Mouse (Mus musculus) liver, postnatal 0 days (tissue): Measurements from ENCODE around the gene Prg3. TPM values are rescaled to one million over a fixed set of nuclear protein-coding genes. Genes with fewer than 3 reads are reported as not detected.
A peak's percentile ranks its signal among the peaks of the same experiment; 100 is the strongest.

Experiments
- ATAC-seq: fragments of 200-750 bp; cut with Nextera tagmentation; 2 replicates; pipeline ENCODE4 v1.8.0; 2017; ENCODE audit warnings: mild to moderate bottlenecking, moderate library complexity
- DNase-seq: peaks from one replicate; pipeline ENCODE4 v3.0.0-alpha.2; 2016
- H3K27ac ChIP-seq: fragments of 300-500 bp; sonication (generic); 2 replicates; pipeline ENCODE4 v1.5.1; 2014; ENCODE audit warnings: antibody characterized with exemption, moderate library complexity, mild to moderate bottlenecking, low read depth
- H3K27me3 ChIP-seq: fragments of 300-500 bp; sonication (generic); 2 replicates; pipeline ENCODE4 v1.6.1; 2014; ENCODE audit warnings: low read length, control low read depth, mixed read lengths; ENCODE audit not compliant: insufficient read depth
- H3K36me3 ChIP-seq: fragments of 300-500 bp; sonication (generic); replicated peaks from 2 replicates; pipeline ENCODE4 v1.6.1; 2014; ENCODE audit warnings: mild to moderate bottlenecking, control low read depth, low read length, moderate library complexity, mixed read lengths; ENCODE audit not compliant: insufficient read depth
- H3K4me1 ChIP-seq: fragments of 300-500 bp; sonication (generic); 2 replicates; pipeline ENCODE4 v1.6.1; 2014; ENCODE audit warnings: antibody characterized with exemption, mild to moderate bottlenecking, control low read depth; ENCODE audit not compliant: insufficient read depth
- H3K4me2 ChIP-seq: fragments of 300-500 bp; sonication (generic); 2 replicates; pipeline ENCODE4 v1.6.1; 2014; ENCODE audit warnings: low read depth, mild to moderate bottlenecking, low read length, moderate library complexity, mixed read lengths
- H3K4me3 ChIP-seq: fragments of 300-500 bp; sonication (generic); 2 replicates; pipeline ENCODE4 v1.5.1; 2014; ENCODE audit warnings: low read depth, low read length
- H3K9ac ChIP-seq: fragments of 300-500 bp; sonication (generic); replicated peaks from 2 replicates; pipeline ENCODE4 v1.6.1; 2014; ENCODE audit warnings: mild to moderate bottlenecking, moderate library complexity
- H3K9me3 ChIP-seq: fragments of 300-500 bp; sonication (generic); 2 replicates; pipeline ENCODE4 v1.6.1; 2016; ENCODE audit warnings: mild to moderate bottlenecking, control low read depth, low read length, mixed read lengths
- CTCF ChIP-seq: sonication (generic); IDR thresholded peaks from 2 replicates; pipeline ENCODE4 v1.5.1; 2016; ENCODE audit warnings: antibody characterized with exemption, low read depth
- EP300 ChIP-seq: IDR thresholded peaks from 2 replicates; pipeline ENCODE4 v1.6.1; 2016; ENCODE audit warnings: antibody characterized with exemption, low read depth, mild to moderate bottlenecking
- WGBS: fragments of 180-500 bp; shearing (Covaris S2); extraction: QIAGEN DNeasy Blood & Tissue Kit; methylation state at CpG from one replicate; pipeline ENCODE4 v1.1.7; 2014; ENCODE audit not compliant: insufficient replicate concordance; 5-methylcytosine and 5-hydroxymethylcytosine counted together
- polyA plus RNA-seq: library from polyadenylated mRNA; unstranded; fragments of >200 nt; fragmentation: Nextera tagmentation; extraction: Ambion mirVana; gene quantifications from 2 replicates; pipeline ENCODE4 v1.2.1, GENCODE M21; 2015

Gene Prg3
- polyA plus RNA-seq, 1 experiment from 2014 or later: 5.1 TPM

DNA sequence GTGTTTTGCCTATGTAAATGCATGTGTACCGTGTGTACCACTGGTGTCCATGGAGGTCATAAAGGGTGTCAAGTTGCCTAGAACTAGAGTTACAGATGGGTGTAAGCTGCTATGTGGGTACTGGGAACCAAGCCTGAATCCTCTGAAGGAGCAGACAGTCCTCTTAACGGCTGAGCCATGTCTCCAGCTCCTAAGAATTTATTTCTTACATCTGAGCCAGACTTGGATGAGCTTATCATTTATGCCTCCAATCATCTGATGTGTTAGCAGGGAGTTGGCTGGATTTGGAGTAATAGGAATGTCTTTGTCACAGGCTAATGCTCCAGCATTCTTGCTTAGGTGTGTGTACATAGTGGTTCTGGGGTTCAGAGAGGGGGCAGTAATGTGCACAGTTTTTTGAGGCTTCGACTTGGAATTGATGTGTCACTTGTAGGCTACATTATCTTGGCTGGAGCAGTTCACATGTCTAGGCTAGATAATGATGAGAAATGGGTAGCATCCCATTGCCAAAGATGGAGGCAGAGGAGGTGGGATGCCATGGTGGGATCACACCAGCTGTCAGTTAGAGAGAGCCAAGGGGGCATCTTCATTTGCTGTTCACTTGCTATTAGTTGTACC lies 40.8 kb upstream of the Prg3 start:
- no peaks in the 10 kb centered on the region for H3K9me3 ChIP-seq
- no peaks in the 10 kb centered on the region for H3K4me1 ChIP-seq
- TF ChIP-seq EP300: peak; percentile 52; the same call in 1 of the 2 replicates
- TF ChIP-seq CTCF: peak; percentile 29; the same call in 1 of the 2 replicates
- DNase-seq: no peak
- H3K4me3 ChIP-seq: no peak overlapping the region
- no peak for ATAC-seq
- peaks cover 95% of the 10 kb centered on the region for H3K36me3 ChIP-seq
- no peaks in the 10 kb centered on the region for H3K27me3 ChIP-seq
- H3K4me2 ChIP-seq: no peak overlapping the region
- WGBS: 75% methylated on average over 3 of the region's 3 CpGs
- H3K27ac ChIP-seq: no peak overlapping the region
- H3K9ac ChIP-seq: no peak overlapping the region

- Histone ChIP-seq H3K27me3 (no peaks in the 10 kb centered on the region), H3K9ac (no peak overlapping the region), H3K27ac (no peak overlapping the region), H3K4me1 (no peaks in the 10 kb centered on the region), H3K4me2 (no peak overlapping the region), H3K4me3 (no peak overlapping the region), H3K36me3 (peaks cover 96% of the 10 kb centered on the region), H3K9me3 (no peaks in the 10 kb centered on the region)
- TF ChIP-seq CTCF (no peak), EP300 (no peak)
- DNase-seq: no peak
- WGBS: 93% methylated on average over 7 of the region's 7 CpGs
- ATAC-seq: no peak
Observed at GRCm38 (mm10) chr2:84948252-84948651, 39.8 kb upstream of the Prg3 start.

DNA sequence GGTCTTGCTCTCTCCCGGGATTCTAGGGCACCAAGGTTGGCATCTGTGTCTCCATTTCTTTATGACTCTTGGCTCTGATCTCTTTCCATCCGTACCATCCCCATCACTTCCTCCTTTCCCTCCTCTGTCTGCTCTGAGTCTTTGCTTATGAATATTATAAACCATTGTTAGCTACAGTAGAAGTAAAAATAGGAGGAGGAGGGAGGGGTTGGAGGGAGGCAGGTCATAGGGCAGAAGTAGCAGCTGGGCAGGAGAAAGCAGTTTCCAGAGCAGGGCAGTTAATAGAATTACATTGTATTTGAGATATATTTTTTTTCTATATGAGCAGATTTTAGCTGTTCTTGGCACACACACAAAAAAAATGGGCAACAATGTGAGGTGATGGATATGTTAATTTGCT lies 39.3 kb upstream of the Prg3 start:
- no peak overlapping the region for H3K27ac ChIP-seq
- DNase-seq: no peak
- ATAC-seq: no peak
- no peak overlapping the region for H3K4me3 ChIP-seq
- H3K9ac ChIP-seq: no peak overlapping the region
- no peaks in the 10 kb centered on the region for H3K9me3 ChIP-seq
- H3K4me2 ChIP-seq: no peak overlapping the region
- H3K4me1 ChIP-seq: no peaks in the 10 kb centered on the region
- WGBS: 81% methylated on average over 2 of the region's 2 CpGs
- TF ChIP-seq CTCF (no peak), EP300 (no peak)
- peaks cover 98% of the 10 kb centered on the region for H3K36me3 ChIP-seq
- H3K27me3 ChIP-seq: no peaks in the 10 kb centered on the region

DNA sequence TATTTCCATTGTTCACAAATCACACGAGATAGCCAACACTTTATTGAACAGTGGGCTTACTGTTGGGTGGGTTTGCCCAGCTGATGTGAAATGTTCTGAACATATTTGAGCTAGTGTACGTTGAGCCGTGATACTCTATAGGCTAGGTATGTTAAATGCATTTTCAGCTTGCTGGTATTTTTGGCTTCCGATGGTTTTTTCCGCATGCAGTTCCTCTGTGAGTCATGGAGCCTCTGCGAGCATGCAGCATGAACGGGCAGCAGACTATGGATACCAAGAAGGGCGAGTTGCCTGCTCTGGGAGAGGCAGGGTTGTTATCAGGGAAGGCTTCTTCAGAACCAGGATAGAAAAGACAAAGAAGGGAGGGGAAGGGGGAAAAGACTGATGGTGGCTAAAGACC lies 37.0 kb upstream of the Prg3 start:
- 90% methylated on average over 8 of the region's 8 CpGs for WGBS
- peaks cover 95% of the 10 kb centered on the region for H3K36me3 ChIP-seq
- no peak overlapping the region for H3K4me2 ChIP-seq
- DNase-seq (no peak), ATAC-seq (no peak)
- no peaks in the 10 kb centered on the region for H3K9me3 ChIP-seq
- no peaks in the 10 kb centered on the region for H3K4me1 ChIP-seq
- H3K9ac ChIP-seq: no peak overlapping the region
- no peaks in the 10 kb centered on the region for H3K27me3 ChIP-seq
- no peak for TF ChIP-seq CTCF
- no peak for TF ChIP-seq EP300
- H3K4me3 ChIP-seq: no peak overlapping the region
- H3K27ac ChIP-seq: no peak overlapping the region

DNA sequence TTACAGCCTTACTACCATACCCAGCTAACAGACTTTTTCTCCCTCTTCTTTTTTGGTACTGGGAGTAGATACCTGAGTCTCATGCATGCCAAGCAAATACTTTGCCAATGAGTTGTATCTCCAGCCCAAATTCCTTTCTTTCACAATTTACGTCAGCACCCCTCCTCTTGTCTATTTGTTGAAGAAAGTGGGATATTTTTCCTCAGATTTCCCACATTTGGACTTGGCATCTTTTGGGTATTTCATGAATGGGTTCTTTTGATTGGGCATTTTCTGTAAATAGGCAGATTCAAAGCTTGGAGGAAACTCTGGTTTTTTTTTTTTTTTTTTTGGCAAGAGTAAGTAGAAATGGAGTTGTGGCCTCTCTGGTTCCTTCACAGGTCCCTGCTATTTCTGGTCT lies 35.8 kb upstream of the Prg3 start:
- no peak overlapping the region for H3K4me3 ChIP-seq
- H3K27ac ChIP-seq: no peak overlapping the region
- H3K4me1 ChIP-seq: no peaks in the 10 kb centered on the region
- DNase-seq (no peak), ATAC-seq (no peak)
- H3K4me2 ChIP-seq: no peak overlapping the region
- no peaks in the 10 kb centered on the region for H3K27me3 ChIP-seq
- no peak overlapping the region for H3K9ac ChIP-seq
- H3K36me3 ChIP-seq: peaks cover 94% of the 10 kb centered on the region
- no peaks in the 10 kb centered on the region for H3K9me3 ChIP-seq
- no peak for TF ChIP-seq EP300
- no peak for TF ChIP-seq CTCF
- 93% methylated on average over 1 of the region's 1 CpGs for WGBS

DNA sequence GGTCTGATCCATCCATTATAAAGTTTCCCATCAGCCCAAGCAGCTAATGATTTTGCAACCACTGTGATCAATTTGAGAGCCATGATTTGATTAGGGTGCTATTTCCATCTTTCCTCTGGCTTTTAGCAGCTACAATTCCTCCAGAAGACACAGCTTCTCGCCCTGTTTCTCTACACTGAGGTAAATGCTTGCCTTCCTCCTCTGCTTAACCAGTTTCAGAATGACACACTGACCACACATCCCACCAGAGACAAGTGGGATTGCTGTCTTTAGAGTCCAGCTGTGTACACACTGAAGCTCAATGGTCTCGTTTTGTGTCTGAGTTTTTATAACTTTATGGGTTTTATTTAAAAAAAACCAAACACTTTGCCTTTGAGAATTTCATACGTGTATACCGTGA lies 35.3 kb upstream of the Prg3 start:
- ATAC-seq (no peak), DNase-seq (no peak)
- no peaks in the 10 kb centered on the region for H3K27me3 ChIP-seq
- H3K9me3 ChIP-seq: no peaks in the 10 kb centered on the region
- TF ChIP-seq EP300: no peak
- no peak for TF ChIP-seq CTCF
- no peak overlapping the region for H3K27ac ChIP-seq
- H3K4me3 ChIP-seq: no peak overlapping the region
- H3K4me1 ChIP-seq: no peaks in the 10 kb centered on the region
- H3K4me2 ChIP-seq: no peak overlapping the region
- WGBS: 83% methylated on average over 4 of the region's 4 CpGs
- H3K36me3 ChIP-seq: peaks cover 94% of the 10 kb centered on the region
- no peak overlapping the region for H3K9ac ChIP-seq
